8 mouse cellular contexts compared by ENCODE assay signal in the genomic region with DNA sequence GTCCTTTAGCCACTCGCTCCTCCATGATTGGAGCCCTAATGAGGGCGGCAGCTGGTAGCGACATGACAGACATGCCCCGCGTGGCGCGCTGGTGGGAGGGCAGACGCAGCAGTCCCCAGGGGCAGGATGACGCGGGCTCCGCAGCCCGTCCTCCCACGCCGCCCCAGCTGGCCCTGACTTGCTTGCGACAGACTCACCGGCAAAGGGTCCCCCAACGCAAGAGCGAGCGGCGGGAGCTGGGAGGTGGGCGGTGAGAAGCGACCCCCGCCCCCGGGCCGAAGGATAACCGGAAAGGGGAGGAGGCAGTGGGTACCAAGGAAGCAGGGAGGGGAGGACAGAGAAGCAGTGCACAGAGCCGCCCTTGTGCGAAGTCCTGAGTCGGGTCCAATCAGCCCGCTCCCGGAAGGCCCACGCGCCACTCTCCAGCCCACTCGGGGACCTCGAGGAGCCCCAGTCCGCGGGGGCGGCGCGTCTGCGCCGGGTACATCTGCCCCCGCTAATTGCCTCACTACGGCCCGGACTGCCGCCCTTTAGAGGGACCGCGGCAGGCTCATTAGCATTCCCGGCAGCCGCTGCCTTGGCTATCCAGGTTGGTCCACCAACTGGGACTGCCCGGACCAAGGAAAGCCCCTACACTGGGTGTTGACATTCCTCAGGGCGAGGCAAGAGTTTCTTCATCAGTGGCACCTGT. TPM values are rescaled to one million over a fixed set of nuclear protein-coding genes. Genes with fewer than 3 reads are reported as not detected.
DNase-seq lines count a peak whose midpoint lies in the region; ATAC-seq and TF ChIP-seq lines count a peak whose summit lies in the region.

No protein-coding gene starts in this region.

- H3K4me3 ChIP-seq in lung, adult 2 months (replicated peaks; ENCODE audit: extremely low read depth, low read depth, low read length), result peak overlapping the region; percentile 52
- H3K4me3 ChIP-seq in hindbrain, embryonic 14.5 days (replicated peaks; ENCODE audit: low read length), result peak overlapping the region; percentile 37

- peak; percentile 19 for DNase-seq in lung, adult 2 months
- DNase-seq in lung, postnatal 25 days (ENCODE audit: low spot score), result no peak
- DNase-seq in cerebellum, adult 9-11 months, result peak; percentile 43
- peak; percentile 62 to 70 for DNase-seq in frontal cortex, postnatal 10 days (ENCODE audit: low spot score in 2 of 2)
- no peak for DNase-seq in hindbrain, embryonic 14.5 days (ENCODE audit: low spot score)
- peak; percentile 52 for DNase-seq in left cerebral cortex, adult 11 months (ENCODE audit: low spot score)
- peak; percentile 61 to 63 for DNase-seq in right cerebral cortex, postnatal 36 days (ENCODE audit: low spot score in 2 of 2)

- no peak for TF ChIP-seq POLR2A in lung, adult 2 months (IDR thresholded peaks at IDR 0.05; ENCODE audit: borderline replicate concordance, extremely low read depth, low read depth, low read length)

- H3K36me3 ChIP-seq in hindbrain, embryonic 14.5 days (replicated peaks; ENCODE audit: control insufficient read depth, insufficient read depth), result no peaks in the 10 kb centered on the region

- H3K27me3 ChIP-seq in hindbrain, embryonic 14.5 days (ENCODE audit: control insufficient read depth, insufficient read depth, low read length), result no peaks in the 10 kb centered on the region

- peak overlapping the region; percentile 55 for H3K9ac ChIP-seq in hindbrain, embryonic 14.5 days

- H3K4me2 ChIP-seq in hindbrain, embryonic 14.5 days (replicated peaks), result peak overlapping the region; percentile 89

- peak overlapping the region; percentile 55 for H3K27ac ChIP-seq in hindbrain, embryonic 14.5 days

- 2% methylated on average over 52 of the region's 52 CpGs for WGBS in lung, adult 2 months
- under 1% methylated on average over 52 of the region's 52 CpGs for WGBS in hindbrain, embryonic 14.5 days

- H3K4me1 ChIP-seq in lung, adult 2 months (ENCODE audit: control insufficient read depth, insufficient read depth, low read length), result no peaks in the 10 kb centered on the region
- peaks cover 39% of the 10 kb centered on the region for H3K4me1 ChIP-seq in hindbrain, embryonic 14.5 days (replicated peaks; ENCODE audit: control insufficient read depth, insufficient read depth, low read length)

- TF ChIP-seq CTCF in lung, adult 2 months (IDR thresholded peaks at IDR 0.05; ENCODE audit: insufficient read depth, low read length), result no peak

- peak; percentile 76 for ATAC-seq in hindbrain, embryonic 14.5 days (ENCODE audit: low FRiP score)
- ATAC-seq in megakaryocyte progenitor cell, adult 5-6 weeks (replicated peaks; ENCODE audit: poor library complexity), result peak; percentile 65

- H3K9me3 ChIP-seq in hindbrain, embryonic 14.5 days (ENCODE audit: control insufficient read depth, low read length), result no peaks in the 10 kb centered on the region

RNA-seq across cellular contexts. Expression of a gene that starts 46.8 kb away (rescaled TPM):
- 0.31 and 0.93 TPM in 2 replicates for polyA plus RNA-seq in lung, adult 2 months (2012; rRNA removed)
- polyA plus RNA-seq in hindbrain, embryonic 14.5 days (2014; fragmentation: Nextera tagmentation; extraction: Ambion mirVana), result 5.1 and 5.8 TPM in 2 replicates
- total RNA-seq in megakaryocyte progenitor cell, adult 5-6 weeks (2015), result not detected in 2 replicates
- total RNA-seq in megakaryocyte progenitor cell, adult 5-6 weeks (2017), result not detected in 2 replicates

Comparison
In these comparisons a context has a peak if more than half of its experiments do, and no peak if none do; other contexts are left out.
1. DNase-seq: peak in lung, adult 2 months (single experiment), cerebellum, adult 9-11 months (single experiment), frontal cortex, postnatal 10 days (2 of 2), left cerebral cortex, adult 11 months (single experiment) and right cerebral cortex, postnatal 36 days (2 of 2); none in lung, postnatal 25 days (single experiment) and hindbrain, embryonic 14.5 days (single experiment).